Mouse (Mus musculus) heart, postnatal 0 days (tissue): ENCODE results near the gene Galnt11. TPM values are rescaled to one million over a fixed set of nuclear protein-coding genes. Genes with fewer than 3 reads are reported as not detected.
"Not testable (repeated sequence)": the region's sequence is repeated elsewhere in the genome, so short reads cannot be mapped to it uniquely, and the experiment has no call there.

Experiments
- ATAC-seq: fragments of 200-750 bp; cut with Nextera tagmentation; 2 replicates; pipeline ENCODE4 v1.8.0; 2017; ENCODE audit warnings: low read depth, moderate number of reproducible peaks, moderate library complexity; ENCODE audit not compliant: insufficient read depth
- DNase-seq: peaks from one replicate; pipeline ENCODE4 v3.0.0-alpha.2; 2016; ENCODE audit warnings: low spot score
- H3K27ac ChIP-seq: fragments of 300-500 bp; sonication (generic); 2 replicates; pipeline ENCODE4 v1.5.1; 2014; ENCODE audit warnings: low read depth, mild to moderate bottlenecking
- H3K27me3 ChIP-seq: fragments of 300-500 bp; sonication (generic); 2 replicates; pipeline ENCODE4 v1.6.1; 2014; ENCODE audit warnings: low read length, mixed read lengths; ENCODE audit not compliant: control insufficient read depth, insufficient read depth
- H3K36me3 ChIP-seq: fragments of 300-500 bp; sonication (generic); replicated peaks from 2 replicates; pipeline ENCODE4 v1.6.1; 2014; ENCODE audit warnings: low read length, mixed read lengths; ENCODE audit not compliant: control insufficient read depth, insufficient read depth
- H3K4me1 ChIP-seq: fragments of 300-500 bp; sonication (generic); 2 replicates; pipeline ENCODE4 v1.6.1; 2014; ENCODE audit warnings: antibody characterized with exemption; ENCODE audit not compliant: control insufficient read depth, insufficient read depth
- H3K4me2 ChIP-seq: fragments of 300-500 bp; sonication (generic); 2 replicates; pipeline ENCODE4 v1.6.1; 2014; ENCODE audit warnings: low read depth, mild to moderate bottlenecking, low read length, moderate library complexity
- H3K4me3 ChIP-seq: fragments of 300-500 bp; sonication (generic); 2 replicates; pipeline ENCODE4 v1.5.1; 2014; ENCODE audit warnings: low read depth, low read length
- H3K9ac ChIP-seq: fragments of 300-500 bp; sonication (generic); replicated peaks from 2 replicates; pipeline ENCODE4 v1.6.1; 2014; ENCODE audit warnings: low read depth, low read length, mixed read lengths
- H3K9me3 ChIP-seq: fragments of 300-500 bp; sonication (generic); replicated peaks from 2 replicates; pipeline ENCODE4 v1.6.1; 2016; ENCODE audit warnings: low read length; ENCODE audit not compliant: control insufficient read depth
- CTCF ChIP-seq: IDR thresholded peaks from 2 replicates; pipeline ENCODE4 v1.5.1; 2016; ENCODE audit warnings: antibody characterized with exemption, control low read depth, low read depth
- EP300 ChIP-seq: IDR thresholded peaks from 2 replicates; pipeline ENCODE4 v1.6.1; 2016; ENCODE audit warnings: antibody characterized with exemption, low read depth
- WGBS: fragments of 180-500 bp; shearing (Covaris S2); extraction: QIAGEN DNeasy Blood & Tissue Kit; methylation state at CpG from one replicate; pipeline ENCODE4 v1.1.7; 2014; 5-methylcytosine and 5-hydroxymethylcytosine counted together
- polyA plus RNA-seq: library from polyadenylated mRNA; unstranded; fragments of >200 nt; fragmentation: Nextera tagmentation; extraction: Ambion mirVana; gene quantifications from 2 replicates; pipeline ENCODE4 v1.2.1, GENCODE M21; 2015
- total RNA-seq: library from RNA; depleted of rRNA; stranded (reverse); fragments of >200 nt; gene quantifications from 2 replicates; pipeline ENCODE4 v1.2.3, GENCODE M21; 2014; ENCODE audit warnings: low replicate concordance; rRNA removed

Galnt11 gene
- total RNA-seq (28.4 and 31.5 TPM in 2 replicates), polyA plus RNA-seq (28.3 and 28.6 TPM in 2 replicates)

- Histone ChIP-seq H3K4me2 (peak within 1 kb of the TSS; percentile 83), H3K9ac (peak within 1 kb of the TSS; percentile 80), H3K36me3 (no peaks in the 10 kb centered on the region), H3K4me3 (peak within 1 kb of the TSS; percentile 86), H3K9me3 (no peaks in the 10 kb centered on the region), H3K4me1 (peaks cover 6% of the 10 kb centered on the region), H3K27me3 (no peaks in the 10 kb centered on the region), H3K27ac (peak within 1 kb of the TSS; percentile 91)
- TF ChIP-seq EP300 (no peak), CTCF (no peak)
- DNase-seq (no peak), ATAC-seq (no peak)
- WGBS: 60% methylated on average over 3 of the region's 3 CpGs
Measured at GRCm38 (mm10) chr5:25221604-25222003, at the start of gene Galnt11. Galnt11 (plus strand) TSS chr5:25221904.

GRCm38 (mm10) chr5:25177937-25178336 lies 43.8 kb upstream of the Galnt11 start:
- H3K4me3 ChIP-seq, H3K9me3 ChIP-seq, H3K4me1 ChIP-seq, ATAC-seq, H3K27me3 ChIP-seq, H3K9ac ChIP-seq, H3K27ac ChIP-seq, DNase-seq, H3K4me2 ChIP-seq, H3K36me3 ChIP-seq: not testable (repeated sequence)
- WGBS: 79% methylated on average over 5 of the region's 5 CpGs

GRCm38 (mm10) chr5:25178543-25178942 lies 43.2 kb upstream of the Galnt11 start:
- not testable (repeated sequence) for DNase-seq, H3K36me3 ChIP-seq, H3K9ac ChIP-seq, ATAC-seq, H3K4me3 ChIP-seq, H3K27me3 ChIP-seq, H3K4me1 ChIP-seq, H3K27ac ChIP-seq, H3K9me3 ChIP-seq, H3K4me2 ChIP-seq
- 88% methylated on average over 4 of the region's 4 CpGs for WGBS

- ATAC-seq (no peak), DNase-seq (no peak)
- WGBS: 96% methylated on average over 4 of the region's 4 CpGs
- H3K4me1 ChIP-seq: no peaks in the 10 kb centered on the region
- no peaks in the 10 kb centered on the region for H3K36me3 ChIP-seq
- H3K4me3 ChIP-seq: no peak overlapping the region
- H3K9me3 ChIP-seq: 0 out of 2 replicates have a peak, but pooled peaks cover 4% of the 10 kb centered on the region
- no peak overlapping the region for H3K27ac ChIP-seq
- H3K4me2 ChIP-seq: no peak overlapping the region
- no peak for TF ChIP-seq EP300
- TF ChIP-seq CTCF: no peak
- H3K27me3 ChIP-seq: no peaks in the 10 kb centered on the region
- H3K9ac ChIP-seq: no peak overlapping the region
Measured at GRCm38 (mm10) chr5:25179284-25179683, 42.4 kb upstream of the Galnt11 start.

- Histone ChIP-seq H3K4me2 (no peak overlapping the region), H3K4me3 (no peak overlapping the region), H3K36me3 (no peaks in the 10 kb centered on the region), H3K9me3 (0 out of 2 replicates have a peak, but pooled peaks cover 2% of the 10 kb centered on the region), H3K27ac (no peak overlapping the region), H3K27me3 (no peaks in the 10 kb centered on the region), H3K9ac (no peak overlapping the region), H3K4me1 (no peaks in the 10 kb centered on the region)
- ATAC-seq (no peak), DNase-seq (no peak)
- 92% methylated on average over 3 of the region's 3 CpGs for WGBS
- TF ChIP-seq CTCF (no peak), EP300 (no peak)
Measured at GRCm38 (mm10) chr5:25179936-25180488, 41.7 kb upstream of the Galnt11 start.

DNA sequence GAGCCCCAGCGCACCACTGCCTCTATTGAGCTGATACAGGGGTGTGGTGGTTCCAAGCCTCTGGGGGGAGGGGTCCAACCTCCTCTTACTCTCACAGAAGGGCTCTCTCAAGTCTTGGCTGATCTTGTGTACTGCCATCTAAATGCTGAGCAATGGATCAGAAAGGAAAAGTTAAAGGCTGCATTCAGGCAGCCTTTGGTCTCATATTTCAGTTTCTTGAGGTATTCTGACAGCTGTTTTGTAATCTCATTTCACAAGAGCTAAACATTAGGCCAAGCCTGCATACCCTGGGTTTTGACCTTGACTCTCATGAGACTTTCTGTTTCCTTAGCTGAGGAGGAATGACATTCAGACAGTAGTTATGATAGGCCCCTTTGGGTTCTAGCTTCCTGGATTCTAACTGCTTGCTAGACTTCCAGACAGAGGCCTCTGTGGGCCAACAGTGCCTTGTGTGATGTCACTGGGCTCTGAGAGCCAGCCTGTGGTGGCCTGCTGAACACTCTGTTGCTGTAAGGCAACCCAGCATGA lies 40.6 kb upstream of the Galnt11 start, which contains the start of gene Galntl5:
TSS of gene Galntl5 (plus strand) at position 457 of the 528 bp plus-strand sequence.
- peak; percentile 11 for DNase-seq
- Histone ChIP-seq H3K9me3 (no peaks in the 10 kb centered on the region), H3K4me3 (no peak within 1 kb of the TSS), H3K36me3 (no peaks in the 10 kb centered on the region), H3K4me1 (no peaks in the 10 kb centered on the region), H3K4me2 (no peak within 1 kb of the TSS), H3K27ac (no peak within 1 kb of the TSS), H3K27me3 (no peaks in the 10 kb centered on the region), H3K9ac (no peak within 1 kb of the TSS)
- WGBS: 92% methylated on average over 1 of the region's 1 CpGs
- 0 out of 2 replicates have a peak, but pooled peaks have one; percentile 8 for ATAC-seq
- TF ChIP-seq CTCF (no peak), EP300 (no peak)
